Mouse (Mus musculus): Measurements from ENCODE around the gene Cbx6. TPM values are rescaled to one million over a fixed set of nuclear protein-coding genes. Genes with fewer than 3 reads are reported as not detected.

Cbx6 gene
- total and polyA plus RNA-seq, 2 experiments = 1.2 to 3.7 TPM

DNA sequence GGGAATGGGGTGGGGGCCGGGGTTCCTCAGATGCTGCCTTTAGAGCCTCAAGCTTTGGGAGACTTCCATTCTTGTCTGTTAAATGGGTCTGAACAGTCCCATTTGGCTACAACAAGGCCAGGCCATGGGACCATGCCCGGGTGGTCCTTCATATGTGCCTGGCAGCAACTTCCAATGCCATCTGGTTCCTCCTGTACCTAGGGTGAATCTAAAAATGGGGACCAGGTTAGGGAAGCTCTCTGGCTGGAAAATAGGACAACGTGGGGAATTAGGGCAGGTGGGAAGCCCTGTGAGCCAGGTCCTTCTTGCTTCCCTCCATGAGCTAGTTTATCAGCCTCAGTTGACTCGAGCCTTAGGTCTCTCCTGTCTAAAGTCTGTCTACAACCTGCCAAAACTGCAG is 23.5 kb downstream of the Cbx6 start:
- Histone ChIP-seq H3K27me3 (ENCODE audit: control insufficient read depth, insufficient read depth, low read length) (no peaks in the 10 kb centered on the region), H3K27ac (replicated peaks; ENCODE audit: insufficient read depth, low read depth, low read length) (no peak overlapping the region), H3K79me2 (ENCODE audit: control insufficient read depth, insufficient read depth, low read length) (no peaks in the 10 kb centered on the region), H3K4me1 (ENCODE audit: control insufficient read depth, insufficient read depth, low read length) (no peaks in the 10 kb centered on the region), H3K4me3 (ENCODE audit: insufficient read depth, low read depth, low read length) (no peak overlapping the region), H3K36me3 (ENCODE audit: control insufficient read depth, insufficient read depth, low read length) (no peaks in the 10 kb centered on the region), H3K9ac (ENCODE audit: low read depth, low read length) (no peak overlapping the region)
- WGBS = 67% methylated on average over 4 of the region's 4 CpGs
- TF ChIP-seq CTCF (IDR thresholded peaks at IDR 0.05; ENCODE audit: low read depth, low read length) = no peak
- TF ChIP-seq POLR2A (IDR thresholded peaks at IDR 0.05; ENCODE audit: extremely low read depth, insufficient read depth, low read length) = no peak
- no peak for DNase-seq (ENCODE audit: extremely low read depth, low read depth, low spot score)

DNA sequence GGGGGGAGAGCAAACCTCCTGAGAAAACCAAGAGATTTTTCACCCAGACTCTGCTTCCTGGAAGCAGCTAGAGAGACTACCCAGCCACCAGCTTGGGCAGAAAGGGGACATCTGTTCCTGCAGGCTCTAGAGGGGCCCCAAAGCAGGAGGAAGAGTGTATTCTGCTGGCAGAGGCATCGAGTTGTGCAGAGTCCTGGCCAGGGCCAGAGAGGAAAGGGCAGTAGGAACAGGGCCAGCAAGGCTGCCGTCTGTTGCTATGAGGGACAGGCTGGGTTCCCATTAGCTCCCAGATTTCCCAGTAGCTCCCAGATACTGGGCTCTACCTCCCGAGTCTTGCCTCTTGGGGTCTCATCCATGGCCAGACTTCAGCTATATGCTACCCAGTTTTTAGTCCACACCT is 24.4 kb downstream of the Cbx6 start:
- 44% methylated on average over 3 of the region's 3 CpGs for WGBS
- no peak overlapping the region for H3K4me3 ChIP-seq (ENCODE audit: insufficient read depth, low read depth, low read length)
- no peaks in the 10 kb centered on the region for H3K4me1 ChIP-seq (ENCODE audit: control insufficient read depth, insufficient read depth, low read length)
- H3K9ac ChIP-seq (ENCODE audit: low read depth, low read length) = no peak overlapping the region
- no peaks in the 10 kb centered on the region for H3K36me3 ChIP-seq (ENCODE audit: control insufficient read depth, insufficient read depth, low read length)
- DNase-seq (ENCODE audit: extremely low read depth, low read depth, low spot score) = no peak
- TF ChIP-seq POLR2A (IDR thresholded peaks at IDR 0.05; ENCODE audit: extremely low read depth, insufficient read depth, low read length) = no peak
- TF ChIP-seq CTCF (IDR thresholded peaks at IDR 0.05; ENCODE audit: low read depth, low read length) = no peak
- H3K79me2 ChIP-seq (ENCODE audit: control insufficient read depth, insufficient read depth, low read length) = no peaks in the 10 kb centered on the region
- H3K27ac ChIP-seq (replicated peaks; ENCODE audit: insufficient read depth, low read depth, low read length) = no peak overlapping the region
- H3K27me3 ChIP-seq (ENCODE audit: control insufficient read depth, insufficient read depth, low read length) = no peaks in the 10 kb centered on the region

DNA sequence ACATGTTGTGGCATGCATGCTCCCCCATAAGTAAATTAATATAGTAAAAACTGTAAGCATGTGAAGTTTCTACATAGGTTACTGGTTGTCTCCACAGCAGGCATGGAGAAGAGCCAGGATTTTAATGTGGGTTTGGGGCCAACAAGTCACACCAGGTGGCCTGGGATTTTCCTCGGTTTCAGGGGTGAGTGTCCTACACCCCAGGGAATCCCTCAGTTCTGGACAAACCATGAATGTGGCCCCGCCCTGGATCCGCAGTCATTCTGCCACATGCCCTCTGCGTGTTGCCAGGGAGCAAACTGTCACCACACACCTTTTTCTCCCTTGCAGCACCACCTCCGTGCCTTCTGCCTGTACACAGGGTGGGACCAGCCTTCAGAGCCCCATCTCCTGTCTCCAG is 25.8 kb downstream of the Cbx6 start:
- peaks cover 12% of the 10 kb centered on the region for H3K27me3 ChIP-seq (ENCODE audit: control insufficient read depth, insufficient read depth, low read length)
- WGBS = 58% methylated on average over 5 of the region's 5 CpGs
- H3K9ac ChIP-seq (ENCODE audit: low read depth, low read length) = no peak overlapping the region
- H3K36me3 ChIP-seq (ENCODE audit: control insufficient read depth, insufficient read depth, low read length) = no peaks in the 10 kb centered on the region
- DNase-seq (ENCODE audit: extremely low read depth, low read depth, low spot score) = no peak
- H3K79me2 ChIP-seq (ENCODE audit: control insufficient read depth, insufficient read depth, low read length) = no peaks in the 10 kb centered on the region
- H3K27ac ChIP-seq (replicated peaks; ENCODE audit: insufficient read depth, low read depth, low read length) = no peak overlapping the region
- TF ChIP-seq CTCF (IDR thresholded peaks at IDR 0.05; ENCODE audit: low read depth, low read length) (no peak), POLR2A (IDR thresholded peaks at IDR 0.05; ENCODE audit: extremely low read depth, insufficient read depth, low read length) (no peak)
- H3K4me3 ChIP-seq (ENCODE audit: insufficient read depth, low read depth, low read length) = no peak overlapping the region
- H3K4me1 ChIP-seq (ENCODE audit: control insufficient read depth, insufficient read depth, low read length) = no peaks in the 10 kb centered on the region

DNA sequence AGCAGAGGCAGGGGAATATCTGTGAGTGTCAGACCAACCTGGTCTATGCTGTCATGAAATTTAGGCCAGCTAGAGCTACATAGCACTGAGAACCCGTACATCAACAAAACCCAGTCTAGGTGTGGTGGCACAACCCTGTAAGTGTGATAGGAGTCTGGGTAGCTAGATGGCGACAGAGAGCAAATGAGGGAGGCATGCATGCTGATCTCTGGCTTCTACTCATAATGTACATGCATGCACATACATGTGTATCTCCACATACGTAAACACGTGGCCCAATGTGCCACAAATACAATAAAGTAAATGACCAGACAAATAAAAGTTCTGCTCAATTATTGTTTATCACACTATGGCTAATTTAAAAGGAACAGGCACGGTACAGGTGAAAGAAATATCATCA is 26.4 kb downstream of the Cbx6 start:
- H3K4me3 ChIP-seq (ENCODE audit: insufficient read depth, low read depth, low read length) = no peak overlapping the region
- DNase-seq (ENCODE audit: extremely low read depth, low read depth, low spot score) = peak; percentile 14
- H3K27me3 ChIP-seq (ENCODE audit: control insufficient read depth, insufficient read depth, low read length) = peaks cover 14% of the 10 kb centered on the region
- WGBS = 25% methylated on average over 5 of the region's 5 CpGs
- no peak overlapping the region for H3K27ac ChIP-seq (replicated peaks; ENCODE audit: insufficient read depth, low read depth, low read length)
- no peaks in the 10 kb centered on the region for H3K36me3 ChIP-seq (ENCODE audit: control insufficient read depth, insufficient read depth, low read length)
- TF ChIP-seq CTCF (IDR thresholded peaks at IDR 0.05; ENCODE audit: low read depth, low read length) (peak; percentile 66; the same call in 1 of the 2 replicates), POLR2A (IDR thresholded peaks at IDR 0.05; ENCODE audit: extremely low read depth, insufficient read depth, low read length) (no peak)
- H3K9ac ChIP-seq (ENCODE audit: low read depth, low read length) = no peak overlapping the region
- H3K79me2 ChIP-seq (ENCODE audit: control insufficient read depth, insufficient read depth, low read length) = no peaks in the 10 kb centered on the region
- no peaks in the 10 kb centered on the region for H3K4me1 ChIP-seq (ENCODE audit: control insufficient read depth, insufficient read depth, low read length)

DNA sequence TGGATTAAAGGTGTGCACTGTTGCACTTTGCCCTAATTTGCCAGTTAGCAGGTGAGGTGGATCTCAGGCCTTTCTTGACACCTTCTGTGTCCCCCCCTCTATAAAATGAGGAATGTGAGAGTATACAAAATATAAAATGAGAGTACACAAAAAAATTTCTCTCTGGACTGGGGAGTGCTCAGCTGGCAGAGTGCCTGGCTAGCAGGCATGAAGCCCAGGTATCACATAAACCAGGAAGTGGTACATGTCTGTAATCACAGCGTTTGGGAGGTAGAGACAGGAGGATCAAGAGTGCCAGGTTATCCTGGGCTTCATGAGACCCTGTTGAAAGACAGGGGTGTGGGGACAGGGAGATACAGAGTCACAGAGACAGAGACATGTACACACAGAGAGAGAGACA is 27.4 kb downstream of the Cbx6 start:
- no peak for DNase-seq (ENCODE audit: extremely low read depth, low read depth, low spot score)
- Histone ChIP-seq H3K27ac (replicated peaks; ENCODE audit: insufficient read depth, low read depth, low read length) (no peak overlapping the region), H3K4me3 (ENCODE audit: insufficient read depth, low read depth, low read length) (no peak overlapping the region), H3K36me3 (ENCODE audit: control insufficient read depth, insufficient read depth, low read length) (no peaks in the 10 kb centered on the region), H3K4me1 (ENCODE audit: control insufficient read depth, insufficient read depth, low read length) (no peaks in the 10 kb centered on the region), H3K27me3 (ENCODE audit: control insufficient read depth, insufficient read depth, low read length) (peaks cover 17% of the 10 kb centered on the region), H3K79me2 (ENCODE audit: control insufficient read depth, insufficient read depth, low read length) (no peaks in the 10 kb centered on the region), H3K9ac (ENCODE audit: low read depth, low read length) (no peak overlapping the region)
- TF ChIP-seq POLR2A (IDR thresholded peaks at IDR 0.05; ENCODE audit: extremely low read depth, insufficient read depth, low read length) (no peak), CTCF (IDR thresholded peaks at IDR 0.05; ENCODE audit: low read depth, low read length) (no peak)
- 21% methylated on average over 1 of the region's 1 CpGs for WGBS

DNA sequence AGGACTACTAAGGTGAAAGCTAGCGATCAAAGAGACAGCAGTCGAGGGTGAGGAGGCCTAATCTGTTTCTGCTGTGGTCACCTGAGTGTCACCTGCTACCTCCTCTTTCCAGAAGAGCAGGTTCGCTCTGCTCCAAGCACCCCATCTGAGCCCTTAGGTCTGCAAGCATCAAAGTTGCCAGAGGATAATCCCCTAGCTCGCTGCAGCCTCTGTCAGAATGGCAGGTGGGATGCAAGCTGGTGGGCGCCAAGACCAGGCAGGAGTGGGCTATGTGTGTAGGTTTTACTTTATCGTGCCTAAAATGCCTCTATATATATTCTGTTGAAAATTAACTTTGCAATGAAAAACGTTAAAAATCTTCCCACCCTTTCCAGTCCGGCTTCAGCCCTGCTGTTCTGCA is 29.2 kb downstream of the Cbx6 start:
- 23% methylated on average over 8 of the region's 8 CpGs for WGBS

More for the DNA sequence above, 29.2 kb downstream of the Cbx6 start:
- H3K27ac ChIP-seq (replicated peaks; ENCODE audit: insufficient read depth, low read depth, low read length) = no peak overlapping the region
- DNase-seq (ENCODE audit: extremely low read depth, low read depth, low spot score) = no peak
- H3K27me3 ChIP-seq (ENCODE audit: control insufficient read depth, insufficient read depth, low read length) = peaks cover 17% of the 10 kb centered on the region
- no peaks in the 10 kb centered on the region for H3K36me3 ChIP-seq (ENCODE audit: control insufficient read depth, insufficient read depth, low read length)
- no peak overlapping the region for H3K4me3 ChIP-seq (ENCODE audit: insufficient read depth, low read depth, low read length)
- H3K4me1 ChIP-seq (ENCODE audit: control insufficient read depth, insufficient read depth, low read length) = no peaks in the 10 kb centered on the region
- TF ChIP-seq POLR2A (IDR thresholded peaks at IDR 0.05; ENCODE audit: extremely low read depth, insufficient read depth, low read length) = no peak
- TF ChIP-seq CTCF (IDR thresholded peaks at IDR 0.05; ENCODE audit: low read depth, low read length) = no peak
- H3K9ac ChIP-seq (ENCODE audit: low read depth, low read length) = no peak overlapping the region
- no peaks in the 10 kb centered on the region for H3K79me2 ChIP-seq (ENCODE audit: control insufficient read depth, insufficient read depth, low read length)
